Mouse (Mus musculus) olfactory bulb, adult 2 months (tissue): ENCODE data around the gene Fgf15.

ENCODE experiments used
- CTCF ChIP-seq: fragments of 200-500 bp; IDR thresholded peaks from 2 replicates; pipeline ENCODE4 v1.5.1; 2012; ENCODE audit warnings: low read depth, mild to moderate bottlenecking, low read length, moderate library complexity; ENCODE audit not compliant: insufficient read depth
- POLR2A ChIP-seq: fragments of 200-500 bp; IDR thresholded peaks from 2 replicates; pipeline ENCODE4 v1.6.1; 2012; ENCODE audit warnings: mild to moderate bottlenecking, low read depth, low read length, moderate library complexity; ENCODE audit not compliant: insufficient read depth

DNA sequence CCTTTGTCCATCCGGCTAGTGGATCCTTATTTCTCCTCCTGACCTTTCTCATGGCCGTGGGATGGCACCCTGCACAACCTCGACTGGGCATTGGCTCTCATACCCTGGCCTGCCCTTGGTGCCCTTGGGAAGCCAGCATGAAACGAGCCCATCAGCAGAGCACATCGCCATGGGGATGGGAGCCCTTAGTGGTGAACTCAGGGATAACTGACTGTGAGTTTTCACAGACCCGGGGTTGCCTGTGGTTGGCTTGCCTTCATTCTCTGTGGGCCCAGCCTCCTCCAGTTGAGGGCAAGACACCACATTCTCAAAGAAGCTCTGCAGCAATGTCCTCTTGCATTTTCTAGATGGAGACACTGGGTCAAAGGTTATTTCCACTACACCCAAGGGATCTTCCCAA lies 4.0 kb upstream of the Fgf15 start:
- TF ChIP-seq POLR2A (no peak), CTCF (no peak)
